Mouse (Mus musculus) adipocyte (in vitro differentiated cells): ENCODE measurements at regions not wholly inside any gene's neighbourhood (a gene's known extent, or its start where the extent isn't known, plus 50 kb on each side); places are given as distances from the start of the nearest gene placed in this dataset.

Source experiments
- DNase-seq: peaks from one replicate; pipeline ENCODE4 v3.0.0-alpha.2; 2016; ENCODE audit warnings: low spot score

DNA sequence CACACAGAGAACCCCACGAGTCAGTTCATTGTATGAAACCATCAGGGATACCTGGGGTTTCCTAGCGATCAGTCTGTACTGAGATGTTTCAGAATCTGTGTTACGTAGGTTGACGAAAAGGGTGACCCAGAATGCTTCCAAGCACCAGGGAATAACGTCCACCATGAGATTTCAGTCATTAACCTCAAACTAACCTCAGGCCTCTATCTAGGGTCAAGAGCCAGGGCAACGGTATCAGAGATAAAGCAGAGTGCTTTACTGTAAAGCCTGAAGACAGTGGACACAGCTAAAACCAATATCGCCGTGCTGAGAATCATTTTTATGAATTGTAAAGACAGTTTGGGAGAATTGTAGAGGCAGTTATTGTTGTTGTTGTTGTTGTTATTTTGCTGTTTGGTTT, 52.9 kb upstream of the Errfi1 start:
- DNase-seq: no peak

DNA sequence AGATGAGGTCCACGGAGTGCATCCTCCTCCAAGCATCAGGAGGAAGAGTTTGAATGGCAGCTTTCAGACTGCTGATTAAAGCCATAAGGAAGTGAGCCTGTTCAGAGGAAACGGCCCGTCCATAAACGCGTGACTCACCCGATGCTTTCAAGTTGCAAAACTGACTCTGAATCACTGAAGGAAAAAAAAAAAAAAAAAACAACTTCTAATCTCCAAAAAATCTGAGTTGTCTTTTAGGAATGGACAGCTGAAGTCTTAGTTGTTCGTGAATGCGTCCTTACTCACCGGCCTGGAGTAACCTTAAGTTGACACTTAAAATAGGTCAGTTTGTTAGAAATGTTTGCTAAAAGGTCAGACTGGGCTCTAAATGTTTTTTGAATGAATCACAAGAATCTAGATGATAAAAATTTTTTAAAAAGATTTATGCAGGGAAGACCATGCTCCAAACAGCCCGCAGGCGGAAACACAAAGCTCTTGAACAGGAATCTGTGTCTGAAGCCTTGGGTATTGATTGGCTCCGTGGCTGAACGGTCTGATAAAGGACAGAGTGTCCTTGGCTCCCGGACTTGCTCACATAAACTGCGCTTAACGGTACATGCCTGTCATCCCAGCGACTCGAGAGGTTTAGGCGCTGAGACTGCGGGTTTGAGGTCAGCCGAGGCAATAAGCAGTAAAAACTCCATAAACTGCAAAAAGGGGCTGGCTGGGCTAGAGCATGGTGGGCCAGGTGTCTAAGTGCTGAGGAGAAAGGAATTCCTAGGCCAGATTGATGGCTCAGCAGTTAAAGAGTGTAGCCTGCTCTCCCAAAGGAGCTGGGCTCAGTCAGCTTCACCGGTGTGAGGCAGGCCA, 53.9 kb upstream of the Errfi1 start:
- DNase-seq: peak; percentile 72

DNA sequence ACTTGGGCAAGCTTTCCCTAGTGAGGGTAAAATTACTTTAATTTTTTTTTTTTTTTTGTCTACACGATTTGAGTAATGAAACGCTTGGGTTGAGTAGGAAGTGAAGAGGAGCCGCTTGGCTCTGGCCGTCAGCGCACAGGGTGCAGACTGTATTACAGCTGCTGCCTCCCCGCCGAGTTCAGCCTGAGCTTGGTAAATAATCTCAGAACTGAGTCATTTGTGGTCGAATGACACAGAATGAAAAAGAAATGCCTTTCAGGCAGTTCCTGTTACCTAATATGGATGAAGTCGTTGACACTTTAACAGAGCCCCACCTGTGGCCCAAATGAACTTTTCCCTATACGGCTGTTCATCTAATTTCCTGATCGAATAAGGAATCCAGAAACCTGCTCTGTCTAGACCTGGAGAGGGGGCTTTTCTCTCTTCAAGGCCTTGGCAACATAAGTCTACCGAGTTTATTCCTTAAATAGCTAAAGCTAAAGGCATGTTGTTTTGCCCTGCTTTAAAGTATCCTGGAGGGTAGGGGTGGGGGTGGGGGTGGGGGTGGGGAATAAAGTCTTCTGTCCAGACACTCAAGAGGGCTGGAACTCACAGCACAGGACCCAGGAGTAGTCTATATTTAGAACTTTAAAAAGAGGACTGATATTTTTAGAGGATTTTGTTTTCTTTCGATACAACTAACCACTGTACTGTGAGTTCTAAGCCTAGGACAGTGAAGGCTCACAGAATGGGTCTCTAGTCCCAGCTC, 54.8 kb upstream of the Errfi1 start:
- DNase-seq: peak; percentile 61

DNA sequence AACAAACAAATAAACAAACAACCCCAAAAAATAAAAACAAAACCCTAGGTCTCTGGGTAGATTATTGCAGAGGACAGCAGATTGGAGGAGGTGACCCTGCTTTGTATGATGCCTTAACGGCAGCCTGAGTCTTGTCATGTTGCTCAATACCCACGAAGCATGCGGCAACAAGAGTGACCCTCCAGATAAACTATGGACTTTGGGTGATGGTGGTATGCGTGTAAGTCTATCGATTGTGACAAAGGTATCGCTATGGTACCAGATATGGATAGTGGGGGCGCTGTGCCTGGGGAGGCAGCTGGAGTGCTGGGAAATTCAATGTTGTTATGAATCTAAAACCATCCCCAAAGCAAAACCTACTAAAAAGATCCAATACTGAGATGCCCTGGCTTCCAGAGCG, 55.4 kb upstream of the Errfi1 start:
- DNase-seq: no peak

- no peak for DNase-seq
Measured at GRCm38 (mm10) chr4:150797057-150797456, 56.7 kb upstream of the Errfi1 start.

- DNase-seq: no peak
Measured at GRCm38 (mm10) chr4:150794878-150795277, 58.8 kb upstream of the Errfi1 start.

DNA sequence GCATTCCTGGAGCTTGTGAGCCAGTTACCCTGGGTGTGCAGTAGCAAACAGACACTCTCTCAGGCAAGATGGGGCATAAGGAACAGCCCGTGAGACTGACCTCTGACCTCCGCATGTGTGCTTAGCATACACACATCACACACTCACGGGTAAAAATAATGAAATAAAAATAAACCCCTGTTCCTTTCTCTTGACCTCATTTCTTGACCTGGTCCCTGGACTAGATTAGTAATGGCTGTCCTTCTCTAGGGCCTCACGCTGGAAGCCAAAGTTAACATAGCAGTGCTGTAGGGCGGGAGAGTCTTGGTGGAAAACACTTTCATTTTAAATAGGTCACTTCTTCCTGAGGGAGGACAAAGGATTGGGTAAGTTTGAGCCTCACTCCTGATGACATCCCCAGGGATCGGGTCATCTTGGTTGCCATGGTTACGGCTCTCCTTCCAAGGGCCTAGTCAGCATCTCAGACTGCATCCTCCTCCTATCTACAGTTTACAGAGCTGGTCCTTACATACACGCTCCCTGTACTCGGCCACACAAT, 59.4 kb upstream of the Errfi1 start:
- DNase-seq: peak; percentile 26

- no peak for DNase-seq
Measured at GRCm38 (mm10) chr4:150793146-150793545, 60.6 kb upstream of the Errfi1 start.

- no peak for DNase-seq
Measured at GRCm38 (mm10) chr4:150789166-150789565, 64.6 kb upstream of the Errfi1 start.

- DNase-seq: no peak
Measured at GRCm38 (mm10) chr4:150787113-150787512, 66.6 kb upstream of the Errfi1 start.

- DNase-seq: no peak
Measured at GRCm38 (mm10) chr4:150786651-150787050, 67.1 kb upstream of the Errfi1 start.

DNA sequence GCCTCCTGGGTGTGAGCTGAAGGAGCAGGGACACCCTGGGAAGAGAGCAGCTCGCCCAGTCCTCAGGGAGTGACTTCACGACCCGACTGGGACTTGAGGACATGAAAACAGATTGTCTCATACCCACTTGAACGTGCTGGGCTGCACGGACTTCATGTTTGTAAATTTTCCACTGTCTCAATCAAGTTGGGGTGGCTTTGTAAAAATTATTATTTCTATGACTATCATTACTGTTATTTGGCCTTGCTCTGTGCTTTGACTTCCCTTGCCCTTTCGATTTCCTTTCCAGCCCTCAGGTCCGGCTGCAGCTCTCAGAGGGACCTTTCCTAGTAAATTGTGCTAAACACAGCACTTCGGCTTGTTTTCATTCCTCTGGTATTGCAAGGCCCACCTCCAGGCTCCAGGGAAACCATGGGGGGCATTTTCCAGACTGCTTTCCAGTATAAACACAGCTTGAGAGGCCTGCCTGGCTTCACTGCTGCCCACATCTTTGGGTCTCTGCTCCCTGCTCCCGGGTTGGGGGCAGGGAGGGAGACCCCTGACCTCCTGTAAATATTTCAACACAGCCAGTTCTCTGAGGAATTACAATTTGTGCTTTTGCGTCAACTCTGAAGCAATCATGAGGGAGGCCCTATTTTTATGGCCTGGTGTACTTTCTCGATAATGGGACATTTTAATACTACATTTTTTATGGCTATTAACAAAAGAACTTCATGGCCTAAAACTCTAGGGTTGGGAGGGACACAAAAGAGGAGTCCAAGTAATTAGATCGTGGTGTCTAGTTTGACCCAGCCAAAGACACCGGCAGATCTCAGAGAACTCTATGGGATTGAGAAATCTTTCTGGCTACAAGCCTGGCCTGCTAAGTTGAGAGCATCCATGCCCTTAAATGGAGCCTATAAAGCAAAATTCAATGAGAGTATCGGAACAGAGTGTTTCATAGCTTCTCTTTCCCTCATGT, 68.9 kb upstream of the Errfi1 start:
- peak; percentile 94 for DNase-seq

DNA sequence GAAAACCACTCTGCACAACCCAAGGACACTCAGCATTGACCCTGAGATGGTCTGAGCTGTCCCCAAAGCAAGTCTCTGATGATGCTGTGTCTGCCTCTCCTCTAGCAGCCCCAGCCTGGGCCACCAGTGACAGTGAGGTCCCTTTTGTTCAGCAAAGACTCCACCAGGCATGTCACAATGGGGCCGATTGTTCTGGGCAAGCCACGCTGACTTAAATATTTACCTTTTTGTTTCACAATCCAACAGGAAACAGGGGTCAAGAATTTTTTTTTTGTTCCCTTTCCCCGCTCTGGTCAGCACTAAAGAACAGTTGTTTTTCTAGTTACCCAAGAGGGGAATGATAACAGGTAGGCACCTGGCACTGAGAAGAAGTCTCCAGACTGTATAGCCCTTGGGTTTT, 72.4 kb upstream of the Errfi1 start:
- DNase-seq: no peak

DNA sequence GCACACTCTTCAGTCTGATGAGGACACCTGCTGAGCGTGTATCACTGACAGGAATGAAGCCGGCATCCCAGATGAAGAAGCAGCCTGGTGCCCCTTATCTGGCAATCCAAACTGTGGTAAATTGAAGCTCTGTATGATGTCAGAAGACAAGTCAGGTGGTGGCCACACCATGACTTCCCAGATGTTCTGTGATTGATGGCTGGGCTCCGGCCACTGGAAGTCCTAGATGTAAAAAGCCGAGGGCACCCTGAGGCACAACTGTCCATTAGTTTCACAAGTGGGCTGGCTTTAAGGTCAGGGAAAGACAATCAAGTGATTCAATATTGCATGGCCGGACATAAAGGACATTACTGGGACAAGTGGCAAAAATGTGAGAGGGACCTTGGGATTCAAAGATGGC, 74.4 kb upstream of the Errfi1 start:
- no peak for DNase-seq

GRCm38 (mm10) chr4:150778683-150779082, 75.0 kb upstream of the Errfi1 start:
- no peak for DNase-seq

DNA sequence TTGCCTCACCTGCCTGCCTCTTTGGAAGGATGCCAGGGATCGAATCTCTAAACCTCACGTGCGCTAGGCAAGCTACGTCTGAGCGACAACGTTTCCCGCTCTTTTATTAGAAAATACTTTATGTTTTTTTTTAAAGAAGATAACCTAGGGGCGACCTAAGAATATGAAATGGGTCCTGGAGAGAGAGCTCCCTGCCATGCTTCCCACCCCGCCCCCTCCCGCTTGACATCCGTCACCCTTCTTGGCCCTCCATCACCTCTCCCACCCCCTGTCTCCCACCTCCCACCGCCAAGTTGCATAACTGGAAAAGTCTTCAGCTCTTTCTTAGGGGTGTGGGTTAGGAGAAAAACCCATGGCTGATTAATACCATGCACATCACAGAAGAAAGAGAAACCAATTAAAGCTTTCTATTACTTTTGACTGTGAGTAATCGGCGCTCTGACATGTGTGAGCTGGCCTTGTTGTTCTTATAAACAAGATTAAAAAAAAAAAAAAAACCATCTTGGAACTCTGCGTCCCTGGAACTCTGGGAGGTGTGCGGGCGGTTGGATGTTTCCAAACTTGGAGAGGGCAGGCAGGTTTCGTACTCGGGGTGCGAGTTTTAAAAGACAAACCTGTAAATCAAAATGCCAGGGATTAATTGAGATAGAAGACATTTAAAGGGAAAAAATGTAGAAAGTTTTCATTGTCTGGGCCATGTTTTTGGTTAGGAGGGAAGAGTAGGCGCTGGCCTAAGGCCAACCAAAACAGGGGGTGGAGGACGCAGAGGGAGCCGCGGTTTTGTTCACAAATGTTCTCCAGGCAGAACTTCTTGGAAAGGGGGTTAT, 77.8 kb upstream of the Errfi1 start:
- DNase-seq: peak; percentile 84

- DNase-seq: no peak
Measured at GRCm38 (mm10) chr4:150775281-150775680, 78.4 kb upstream of the Errfi1 start.

DNA sequence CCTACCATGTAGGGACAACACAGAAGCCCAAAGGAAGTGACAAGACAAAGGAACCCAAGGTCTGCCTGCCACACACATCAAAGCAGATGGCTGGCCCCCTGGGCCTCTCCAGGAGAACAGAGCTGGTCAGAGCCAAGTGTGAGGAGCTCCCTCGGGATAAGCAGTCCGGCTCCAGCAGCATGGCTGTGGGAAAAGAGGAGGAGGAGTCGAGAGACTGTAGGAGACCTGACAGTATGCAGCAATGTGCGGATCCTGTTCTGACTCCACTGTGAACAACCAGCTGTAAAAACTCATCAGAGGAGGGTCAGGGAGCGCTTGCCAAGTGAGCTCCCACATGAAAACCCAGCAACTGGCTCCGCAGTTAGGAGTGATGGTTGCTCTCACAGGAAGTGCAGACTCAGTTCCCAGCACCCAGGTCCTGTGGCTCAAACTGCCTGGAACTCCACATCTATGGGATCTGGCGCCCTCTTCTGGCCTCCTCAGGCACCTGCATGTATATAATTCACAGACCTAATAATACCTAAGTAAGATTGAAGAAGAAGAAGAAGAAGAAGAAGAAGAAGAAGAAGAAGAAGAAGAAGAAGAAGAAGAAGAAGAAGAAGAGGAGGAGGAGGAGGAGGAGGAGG, 79.3 kb upstream of the Errfi1 start:
- DNase-seq: no peak

- peak; percentile 43 for DNase-seq
Measured at GRCm38 (mm10) chr4:150771922-150772651, 81.6 kb upstream of the Errfi1 start.

GRCm38 (mm10) chr4:150771469-150771868, 82.2 kb upstream of the Errfi1 start:
- peak; percentile 74 for DNase-seq
